Mouse (Mus musculus): Measurements from ENCODE around the gene Pgm2. TPM values are rescaled to one million over a fixed set of nuclear protein-coding genes. Genes with fewer than 3 reads are reported as not detected.
A peak's percentile ranks its signal among the peaks of the same experiment; 100 is the strongest.

The Pgm2 gene
- total RNA-seq, 2 experiments from 2014 or later: 12.1 to 12.6 TPM

DNA sequence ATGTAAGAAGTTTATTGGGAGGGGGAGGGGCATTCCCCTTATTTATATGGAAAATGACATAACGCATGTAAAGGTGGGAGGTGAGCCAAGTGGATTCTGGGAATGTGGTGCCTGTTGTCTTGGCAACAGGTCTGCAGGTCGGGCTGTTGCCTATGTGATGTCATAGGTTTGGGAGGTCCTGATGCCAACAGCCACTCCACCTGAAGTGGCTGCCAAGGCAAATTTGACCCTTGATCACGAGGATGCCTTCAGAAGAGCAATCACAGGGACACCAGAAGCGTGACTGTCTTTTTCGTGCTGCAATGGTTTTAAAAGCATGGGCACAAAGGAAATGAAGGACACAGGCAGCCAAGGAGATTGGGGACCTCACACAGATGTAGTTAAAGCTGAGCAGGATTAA lies 33.0 kb downstream of the Pgm2 start:
- intact Hi-C loops (cut with DNase I): no loop called here
- no peak for DNase-seq

DNA sequence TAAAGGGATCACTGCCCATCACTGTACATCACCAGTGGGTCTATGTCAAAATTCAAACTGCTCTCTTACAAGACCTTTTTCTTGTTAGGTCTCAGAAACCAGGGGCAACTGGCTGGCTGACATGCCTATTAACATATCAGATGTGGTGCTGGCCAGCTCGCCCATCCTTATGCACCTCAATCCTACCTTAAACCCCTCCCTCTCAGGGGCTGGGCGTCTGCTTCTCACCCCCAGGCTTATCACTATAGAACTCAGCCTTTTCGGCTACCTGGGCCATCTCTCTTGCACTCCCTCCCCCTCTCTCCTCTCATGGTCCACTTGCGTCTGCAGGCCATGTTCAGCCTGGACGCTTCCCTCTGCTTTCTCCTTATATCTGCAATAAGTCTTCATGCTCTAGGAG lies 38.8 kb downstream of the Pgm2 start:
- intact Hi-C loops (cut with DNase I): no loop called here
- DNase-seq: no peak

DNA sequence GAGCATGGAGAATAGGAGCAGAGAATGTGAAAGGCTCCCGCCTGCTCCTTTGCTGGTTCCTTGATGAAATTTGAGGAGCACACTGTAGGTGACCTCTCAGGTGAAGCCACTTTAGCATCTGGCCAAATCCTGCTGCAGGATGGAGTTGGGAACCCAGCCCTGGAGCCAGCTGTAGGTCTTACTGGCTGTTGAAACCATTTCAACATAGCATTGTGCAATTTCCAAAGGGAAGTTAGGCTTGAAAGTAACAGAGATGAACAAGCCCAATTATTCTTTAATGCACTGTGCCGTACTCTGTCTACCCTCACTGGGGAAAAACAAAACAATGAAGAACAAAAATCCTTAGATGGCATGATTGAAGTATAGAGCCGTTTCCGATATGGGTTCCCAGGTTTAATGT lies 41.2 kb downstream of the Pgm2 start:
- intact Hi-C loops (cut with DNase I): no loop called here
- no peak for DNase-seq

- no peak for DNase-seq
Observed at GRCm38 (mm10) chr5:64136325-64136724, 43.6 kb downstream of the Pgm2 start.

DNA sequence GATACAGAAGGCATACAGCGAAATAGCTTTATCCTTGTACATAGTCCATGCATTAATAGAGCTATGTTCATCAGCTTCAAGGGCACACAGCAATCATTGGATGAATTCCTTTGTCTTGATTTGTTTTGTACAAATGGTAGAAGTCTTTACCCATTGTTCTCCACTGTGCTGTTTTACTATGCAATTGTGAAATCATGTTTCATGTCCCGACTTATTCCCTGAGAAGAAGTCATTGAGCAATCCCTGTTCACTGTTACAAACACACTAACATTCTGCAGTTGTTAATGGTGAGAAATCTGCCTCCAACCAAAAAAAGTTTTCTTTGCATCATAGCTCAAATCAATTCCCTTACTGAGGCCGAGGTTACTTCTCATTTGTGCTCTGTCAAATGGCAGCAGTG lies 47.5 kb downstream of the Pgm2 start:
- intact Hi-C loops (cut with DNase I): no loop called here
- no peak for DNase-seq

More at GRCm38 (mm10) chr5:64136325-64136724, 43.6 kb downstream of the Pgm2 start:
- intact Hi-C loops (cut with DNase I): loop anchor here (2.0 kb wide), 1 partner anchor 138 kb away; no protein-coding TSS in a partner anchor

DNA sequence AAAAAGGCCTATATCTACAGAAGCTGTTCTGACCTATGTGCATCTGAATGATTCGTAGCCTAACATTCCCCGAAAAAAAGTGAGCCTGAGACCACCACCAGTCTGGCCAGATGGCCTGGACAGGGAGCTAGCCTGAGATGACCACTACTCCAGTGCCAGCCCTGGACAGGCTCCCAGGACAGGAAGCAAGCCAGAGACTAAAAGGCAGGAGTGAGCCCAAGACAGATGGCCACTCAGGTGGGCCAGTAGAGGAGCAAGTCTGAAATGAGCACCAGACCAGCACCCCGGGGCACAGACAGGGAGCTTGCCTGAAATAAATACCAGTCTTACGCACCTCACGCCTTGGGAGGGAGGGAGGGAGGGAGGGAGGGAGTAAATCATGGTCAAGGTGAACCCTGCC lies 51.6 kb downstream of the Pgm2 start:
- intact Hi-C loops (cut with DNase I): no loop called here
- no peak for DNase-seq

DNA sequence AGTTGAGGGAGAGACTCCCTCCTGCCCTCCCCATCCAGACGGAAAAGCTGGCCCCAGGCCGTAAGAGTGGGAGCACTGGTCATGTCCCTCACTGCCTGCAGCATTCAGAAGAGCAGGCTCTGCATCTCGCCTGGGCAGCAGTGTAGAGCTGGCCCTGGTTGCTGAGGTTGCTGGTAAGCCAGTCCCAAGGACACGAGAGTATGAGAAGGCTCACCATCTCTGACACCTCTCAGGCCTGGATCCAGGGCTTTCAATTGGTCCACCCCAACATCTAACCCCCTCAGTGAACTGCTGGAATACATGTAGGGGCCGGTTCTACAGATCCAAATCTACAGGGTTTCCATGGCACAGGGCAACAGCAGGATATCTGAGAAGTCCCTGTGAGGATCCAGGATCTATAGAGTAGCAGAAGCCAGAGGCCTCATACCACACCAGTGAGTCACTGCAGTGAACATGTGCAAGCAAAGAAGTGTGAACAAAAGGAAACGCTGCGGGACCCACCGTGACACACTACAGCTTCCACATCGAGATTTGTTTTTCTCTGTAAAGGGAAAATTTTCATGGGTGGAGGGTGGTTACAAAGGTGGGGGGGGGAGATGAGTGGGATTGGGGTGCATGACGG lies 53.7 kb downstream of the Pgm2 start:
- DNase-seq: no peak
- intact Hi-C loops (cut with DNase I): no loop called here

DNA sequence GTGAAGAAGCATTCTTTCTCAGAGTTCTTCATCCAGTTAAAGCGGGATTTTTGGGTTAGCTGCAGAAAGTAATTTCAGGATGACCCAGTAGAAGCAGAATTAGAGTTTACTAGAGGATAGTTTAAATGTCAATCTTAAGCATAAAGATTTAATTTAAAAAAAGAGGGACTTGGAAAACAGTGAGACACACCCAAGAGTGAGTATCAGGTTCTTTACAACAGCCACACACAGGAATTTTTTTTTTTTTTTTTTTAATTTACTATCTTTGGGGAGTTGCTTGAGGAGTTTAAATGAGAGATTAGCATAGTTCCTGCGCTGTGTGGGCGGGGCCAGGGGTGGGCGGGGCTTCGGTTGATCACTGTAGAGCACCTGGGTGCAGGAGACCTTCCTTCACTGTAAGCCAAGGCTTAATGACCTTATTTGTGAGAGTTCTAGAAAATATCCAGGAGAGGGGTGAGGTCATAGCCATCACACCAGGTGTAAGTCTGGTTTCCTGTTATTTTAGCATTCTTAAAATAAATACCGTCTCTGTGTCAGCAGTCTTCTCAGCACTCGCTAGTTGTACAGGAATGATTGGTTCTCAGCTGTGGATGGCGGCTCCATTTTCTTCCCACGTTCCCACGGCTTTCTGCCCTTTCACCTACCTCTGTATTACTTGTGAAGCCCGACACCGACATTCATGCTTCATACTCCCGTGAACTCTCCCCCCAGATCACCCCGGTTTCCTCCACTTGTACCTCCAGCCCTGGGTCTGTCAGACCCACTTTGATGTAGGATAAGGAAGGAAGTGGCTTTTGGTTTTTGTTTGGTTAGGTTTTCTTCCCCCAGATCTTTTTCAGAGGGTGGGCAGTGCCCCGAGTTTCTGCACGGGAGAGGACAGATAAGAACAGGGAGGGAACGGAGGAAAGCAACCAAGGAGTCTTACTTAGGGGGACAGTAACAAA lies 56.7 kb downstream of the Pgm2 start:
- DNase-seq: no peak
- intact Hi-C loops (cut with DNase I): no loop called here

DNA sequence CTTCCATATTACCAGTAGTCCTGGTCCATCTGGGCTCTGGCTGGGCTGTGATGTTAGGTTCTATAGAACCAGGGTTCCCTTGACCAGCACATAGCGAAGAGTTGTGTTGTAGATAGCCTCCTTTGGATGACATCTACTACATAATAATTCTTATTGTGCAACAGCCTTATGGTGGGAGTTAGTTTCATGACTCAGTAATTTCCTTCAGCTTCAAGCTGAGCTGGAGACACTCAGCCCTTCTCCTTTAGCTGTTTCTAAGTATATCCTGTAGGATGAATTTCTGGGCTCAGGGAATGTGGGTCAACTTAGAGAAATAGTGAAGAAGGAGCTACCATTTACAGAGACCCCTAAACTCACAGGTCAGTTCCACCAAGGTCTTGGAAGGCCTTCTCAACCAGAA lies 60.6 kb downstream of the Pgm2 start:
- intact Hi-C loops (cut with DNase I): no loop called here
- DNase-seq: no peak

- peak; percentile 65 to 69 for DNase-seq
Observed at GRCm38 (mm10) chr5:64155861-64156550, 63.3 kb downstream of the Pgm2 start, which contains the start of gene Tbc1d1. Gene Tbc1d1 (plus strand): TSS chr5:64156305.

DNA sequence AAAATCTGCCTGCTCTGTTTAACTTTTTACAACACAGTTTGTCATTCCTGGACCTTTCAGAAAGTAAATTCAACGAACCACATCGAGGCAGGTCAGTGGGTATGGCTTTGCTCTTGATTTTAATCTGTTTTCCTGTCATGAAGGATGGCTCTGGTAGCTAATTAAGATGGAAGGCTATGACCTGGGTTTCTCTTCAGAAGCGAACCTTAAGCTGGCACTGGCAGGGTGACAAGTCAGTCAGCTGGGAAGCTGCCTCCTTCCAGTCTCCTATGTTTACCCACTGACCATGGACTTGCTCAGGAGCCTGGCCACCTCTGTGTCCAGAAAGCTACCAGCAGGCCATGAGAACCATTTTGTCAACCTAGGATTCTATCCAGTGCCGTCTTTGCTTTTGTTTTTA lies 63.8 kb downstream of the Pgm2 start:
- intact Hi-C loops (cut with DNase I): no loop called here
- DNase-seq: peak; percentile 9 to 24

More at GRCm38 (mm10) chr5:64155861-64156550, 63.3 kb downstream of the Pgm2 start, which contains the start of gene Tbc1d1:
- intact Hi-C loops (cut with DNase I): no loop called here

- DNase-seq: no peak
- intact Hi-C loops (cut with DNase I): no loop called here
Observed at GRCm38 (mm10) chr5:64157926-64158325, 65.2 kb downstream of the Pgm2 start.

DNA sequence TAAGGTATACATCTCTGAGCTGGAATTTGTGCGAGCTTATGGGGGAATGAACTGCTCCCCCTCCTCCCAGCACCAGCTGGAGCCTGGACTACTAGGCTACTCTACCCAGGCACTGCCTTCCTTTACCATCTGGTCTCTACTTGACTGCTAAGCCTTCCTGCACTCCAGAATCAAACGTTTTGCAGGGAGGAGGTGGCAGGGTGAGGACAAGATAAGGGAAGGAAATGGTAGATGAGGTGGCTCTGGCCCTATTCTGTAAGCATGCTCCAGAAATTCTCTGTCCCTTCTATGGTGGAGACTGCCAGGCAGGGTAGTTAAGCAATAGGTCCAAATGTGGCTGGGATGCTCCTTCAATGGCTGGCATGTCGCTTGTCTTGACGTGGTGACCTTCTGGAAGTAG lies 65.8 kb downstream of the Pgm2 start:
- intact Hi-C loops (cut with DNase I): no loop called here
- no peak for DNase-seq

GRCm38 (mm10) chr5:64159065-64159780 lies 66.5 kb downstream of the Pgm2 start:
- intact Hi-C loops (cut with DNase I): no loop called here
- no peak for DNase-seq

- peak; percentile 70 to 73 for DNase-seq
- intact Hi-C loops (cut with DNase I): no loop called here
Observed at GRCm38 (mm10) chr5:64159781-64160704, 67.3 kb downstream of the Pgm2 start.

DNA sequence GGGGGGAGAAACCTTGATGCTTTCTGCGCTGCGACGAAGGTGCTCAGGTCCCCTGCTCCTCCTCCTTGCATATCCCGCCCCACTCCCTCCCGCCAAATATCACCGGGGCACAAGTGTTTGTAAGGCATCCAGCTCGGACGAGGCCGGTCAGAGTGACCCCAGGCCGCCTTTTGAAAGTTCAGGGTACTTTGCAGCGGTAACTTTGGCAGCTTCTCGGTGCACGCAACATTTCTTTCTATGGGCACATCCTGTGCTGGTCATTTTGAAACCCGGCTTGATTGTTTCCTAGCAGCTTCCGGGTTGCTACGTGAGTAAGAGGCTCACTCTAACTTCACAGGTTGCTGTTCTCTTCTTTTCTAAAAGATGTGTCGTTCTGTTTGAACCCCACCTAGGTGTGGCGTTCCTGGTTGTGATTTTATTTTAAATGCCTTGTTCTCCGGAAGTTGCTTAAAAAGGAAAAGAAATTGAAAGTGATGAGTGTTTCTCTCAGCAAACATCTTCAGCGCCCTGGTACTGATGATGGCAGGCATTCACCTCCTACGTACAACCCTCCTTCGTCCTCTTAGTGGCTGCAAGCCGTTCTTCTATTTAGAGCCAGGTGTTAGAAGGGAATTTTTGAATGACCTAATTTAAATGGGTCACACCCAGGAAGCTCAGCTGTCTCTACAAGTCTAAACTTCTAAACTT lies 68.1 kb downstream of the Pgm2 start:
- DNase-seq: peak; percentile 15 to 36
- intact Hi-C loops (cut with DNase I): no loop called here

- intact Hi-C loops (cut with DNase I): no loop called here
- DNase-seq: no peak
Observed at GRCm38 (mm10) chr5:64161917-64162316, 69.2 kb downstream of the Pgm2 start.

DNA sequence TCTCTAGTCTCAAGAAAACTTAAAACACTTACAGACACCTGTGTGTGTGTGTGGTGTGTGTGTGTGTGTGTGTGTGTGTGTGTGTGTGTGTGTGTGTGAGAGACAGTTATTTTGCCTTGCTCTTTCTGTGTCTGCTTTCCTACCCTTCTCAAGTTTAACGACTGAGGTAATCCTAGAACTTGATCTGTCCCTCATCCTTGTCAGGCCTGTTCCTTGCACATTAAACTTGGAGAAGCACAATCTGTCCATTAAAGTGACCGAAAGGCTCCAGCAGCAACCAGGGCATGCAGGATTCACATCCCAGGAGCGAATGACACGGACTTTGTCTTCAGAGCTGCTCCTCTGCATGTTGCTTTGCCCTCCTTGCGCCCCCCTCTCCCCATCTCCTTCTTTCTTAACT lies 69.8 kb downstream of the Pgm2 start:
- no peak for DNase-seq
- intact Hi-C loops (cut with DNase I): no loop called here

DNA sequence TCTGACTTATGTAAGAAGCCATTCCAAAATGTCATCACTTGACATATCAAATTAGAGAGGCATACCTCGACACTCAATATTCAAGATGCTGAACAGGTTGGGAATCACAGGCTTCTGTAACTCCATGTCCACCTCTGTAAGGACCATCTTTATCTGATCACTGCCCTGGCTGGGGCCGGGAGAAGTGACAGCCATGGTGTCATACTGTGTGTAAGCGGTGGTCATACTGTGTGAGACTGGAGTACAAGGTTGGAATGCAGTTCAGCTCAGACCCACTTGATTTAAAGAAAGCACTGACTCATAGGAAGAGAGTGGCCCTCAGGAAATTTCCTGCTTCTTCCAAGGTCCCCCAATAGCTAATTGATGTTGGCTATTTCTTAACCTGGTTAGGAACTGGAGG lies 71.7 kb downstream of the Pgm2 start:
- DNase-seq: no peak
- intact Hi-C loops (cut with DNase I): no loop called here
